Mouse (Mus musculus) left cerebral cortex, adult 9 months (tissue): Measurements from ENCODE around the gene 2310034G01Rik.

Experiments
- DNase-seq, 2 experiments: peaks; one replicate each; pipeline ENCODE4 v3.0.0; 2022; ENCODE audit warnings: low spot score in 2 of 2

2310034G01Rik gene

DNA sequence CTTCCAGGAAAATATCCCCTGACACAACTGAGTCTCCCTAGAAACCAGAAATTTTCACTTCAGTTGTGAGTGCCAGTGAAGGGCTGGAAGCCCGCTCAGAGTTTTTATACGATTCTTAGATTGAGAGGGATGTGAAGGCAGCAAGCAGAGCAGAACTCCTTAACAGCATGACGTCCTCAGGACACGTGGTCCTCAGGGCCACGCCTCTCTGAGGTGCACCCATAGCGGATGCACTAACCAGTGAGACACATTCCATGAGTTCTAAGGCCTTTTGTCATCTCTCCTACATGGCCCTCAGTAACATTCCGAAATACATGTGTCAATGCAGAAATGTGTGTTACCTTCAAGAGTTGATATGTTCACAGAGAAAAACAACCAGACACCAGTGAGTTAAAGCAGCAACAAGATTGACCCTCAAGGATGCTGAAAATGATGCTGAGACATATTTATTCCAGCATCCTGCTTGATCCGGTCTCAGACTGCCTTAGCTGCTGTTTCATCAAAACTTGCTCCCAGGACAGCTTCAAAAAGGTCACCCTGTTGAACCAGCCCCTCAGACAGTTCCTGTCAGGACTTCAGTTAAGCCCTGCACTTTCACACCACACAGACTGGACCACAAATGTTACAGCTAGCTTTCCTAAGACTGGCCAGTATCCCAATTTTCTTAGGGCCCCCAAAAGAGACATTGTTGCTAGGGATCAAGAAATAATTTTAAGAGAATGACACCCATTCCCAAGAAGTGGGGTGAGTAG lies 49.6 kb downstream of the 2310034G01Rik start:
- no peak for DNase-seq
